Mouse (Mus musculus): ENCODE data around the gene Luc7l.

DNA sequence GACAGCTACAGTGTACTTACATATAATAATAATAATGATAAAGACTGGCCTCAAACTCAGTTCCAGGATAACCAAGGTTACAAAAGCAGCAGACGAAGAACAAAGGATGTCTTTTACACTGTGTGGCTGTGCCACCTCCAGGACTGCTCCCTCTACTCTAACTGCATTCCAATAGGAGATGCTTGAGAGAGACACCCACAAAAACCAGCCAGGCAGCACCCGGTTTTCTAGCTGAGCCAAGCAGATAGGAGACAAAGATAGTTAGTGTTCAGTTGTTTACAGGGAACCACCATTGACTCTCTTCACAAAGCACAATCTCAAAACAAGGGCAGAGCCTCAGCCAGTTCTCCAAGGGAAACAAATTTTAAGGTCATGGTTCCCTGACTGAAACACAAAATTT lies 13.1 kb upstream of the Luc7l start:
- TF ChIP-seq CTCF (IDR thresholded peaks at IDR 0.05; ENCODE audit: low read depth), result no peak
- no peak for TF ChIP-seq EP300 (IDR thresholded peaks at IDR 0.05; ENCODE audit: low read depth)

Measured in heart, postnatal 0 days (tissue).